Mouse (Mus musculus) heart, embryonic 13.5 days (tissue): ENCODE measurements around the gene Sema4f. TPM values are rescaled to one million over a fixed set of nuclear protein-coding genes. Genes with fewer than 3 reads are reported as not detected.

Experiments
- ATAC-seq: fragments of 200-750 bp; cut with Nextera tagmentation; 2 replicates; pipeline ENCODE4 v1.8.0; 2017; ENCODE audit warnings: moderate TSS enrichment; ENCODE audit not compliant: insufficient number of reproducible peaks, low FRiP score, low TSS enrichment; ENCODE audit errors: extremely low read depth
- H3K27ac ChIP-seq: fragments of 300-500 bp; sonication (generic); replicated peaks from 2 replicates; pipeline ENCODE4 v1.5.1; 2015; ENCODE audit warnings: moderate library complexity, mild to moderate bottlenecking, inconsistent platforms
- H3K27me3 ChIP-seq: fragments of 300-500 bp; sonication (generic); replicated peaks from 2 replicates; pipeline ENCODE4 v1.6.1; 2015; ENCODE audit warnings: mild to moderate bottlenecking, inconsistent platforms
- H3K36me3 ChIP-seq: fragments of 300-500 bp; sonication (generic); 2 replicates; pipeline ENCODE4 v1.6.1; 2015; ENCODE audit warnings: mild to moderate bottlenecking, inconsistent platforms
- H3K4me1 ChIP-seq: fragments of 300-500 bp; sonication (generic); 2 replicates; pipeline ENCODE4 v1.6.1; 2015; ENCODE audit warnings: inconsistent platforms
- H3K4me2 ChIP-seq: fragments of 300-500 bp; sonication (generic); 2 replicates; pipeline ENCODE4 v1.6.1; 2015; ENCODE audit warnings: inconsistent platforms, mild to moderate bottlenecking, moderate library complexity
- H3K4me3 ChIP-seq: fragments of 300-500 bp; sonication (generic); 2 replicates; pipeline ENCODE4 v1.5.1; 2015; ENCODE audit warnings: moderate library complexity, mild to moderate bottlenecking, inconsistent platforms
- H3K9ac ChIP-seq: fragments of 300-500 bp; sonication (generic); 2 replicates; pipeline ENCODE4 v1.6.1; 2015; ENCODE audit warnings: inconsistent platforms, mild to moderate bottlenecking, moderate library complexity
- H3K9me3 ChIP-seq: fragments of 300-500 bp; sonication (generic); 2 replicates; pipeline ENCODE4 v1.6.1; 2016; ENCODE audit warnings: inconsistent platforms
- WGBS: fragments of 180-500 bp; shearing (Covaris S2); methylation state at CpG from one replicate; pipeline ENCODE4 v1.1.7; 2015; ENCODE audit warnings: mixed read lengths; 5-methylcytosine and 5-hydroxymethylcytosine counted together
- polyA plus RNA-seq: library from polyadenylated mRNA; unstranded; fragments of >200 nt; fragmentation: Nextera tagmentation; extraction: Ambion mirVana; gene quantifications from 2 replicates; pipeline ENCODE4 v1.2.1, GENCODE M21; 2015

The Sema4f gene
- polyA plus RNA-seq, 1 experiment from 2014 or later, result 0.78 TPM

DNA sequence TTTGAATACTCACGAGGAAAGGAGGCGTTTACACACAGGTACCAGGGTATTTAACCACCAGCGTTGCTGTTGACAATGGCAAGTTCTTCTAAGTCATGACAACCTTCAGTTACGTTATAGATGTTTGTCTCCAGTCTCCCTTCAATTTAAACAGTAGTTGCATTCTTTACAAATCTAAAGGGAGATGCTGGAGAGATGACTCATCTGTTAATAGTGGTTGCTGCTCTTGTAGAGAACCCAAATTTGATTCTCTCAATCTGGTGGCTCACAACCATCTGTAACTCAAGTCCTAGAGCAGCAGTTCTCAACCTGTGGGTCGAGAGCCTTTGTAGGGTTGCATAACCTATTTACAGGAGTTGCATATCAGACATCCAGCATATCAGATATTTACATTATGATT is 71.1 kb downstream of the Sema4f start:
- WGBS, result 60% methylated on average over 5 of the region's 5 CpGs
- Histone ChIP-seq H3K27ac (no peak overlapping the region), H3K27me3 (no peaks in the 10 kb centered on the region), H3K4me2 (no peak overlapping the region), H3K4me3 (no peak overlapping the region), H3K9me3 (peaks cover 10% of the 10 kb centered on the region; the same call in 1 of the 2 replicates), H3K4me1 (peaks cover 9% of the 10 kb centered on the region), H3K36me3 (no peaks in the 10 kb centered on the region), H3K9ac (no peak overlapping the region)
- no peak for ATAC-seq

DNA sequence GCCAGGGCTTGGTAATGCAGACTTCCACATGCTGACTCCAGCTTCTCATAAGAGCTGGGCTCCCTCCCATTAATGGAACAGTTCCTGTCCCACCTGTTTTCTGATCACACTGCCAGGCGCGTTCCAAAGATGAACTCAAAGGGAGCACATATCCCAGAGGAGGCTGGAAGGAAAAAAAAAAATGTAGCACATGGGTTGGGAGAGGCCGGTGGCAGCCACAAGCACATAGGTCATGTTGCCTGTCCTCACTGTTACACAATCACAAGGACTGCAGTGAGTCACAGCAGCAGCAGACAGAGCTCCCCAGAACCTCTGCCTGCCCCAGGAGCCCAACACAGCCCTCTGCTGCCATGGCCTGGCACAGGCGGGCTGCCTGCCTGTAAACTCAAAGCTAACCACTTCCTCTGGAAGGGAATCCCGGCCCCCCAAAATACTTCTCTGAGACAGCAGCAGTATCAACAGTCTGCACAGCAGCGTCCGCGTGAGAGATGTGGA is 76.1 kb downstream of the Sema4f start:
- no peak overlapping the region for H3K4me2 ChIP-seq
- H3K27ac ChIP-seq, result no peak overlapping the region; the same call in 1 of the 2 replicates
- H3K27me3 ChIP-seq, result no peaks in the 10 kb centered on the region
- no peaks in the 10 kb centered on the region for H3K36me3 ChIP-seq
- H3K9me3 ChIP-seq, result peaks cover 8% of the 10 kb centered on the region; the same call in 1 of the 2 replicates
- H3K4me1 ChIP-seq, result peaks cover 26% of the 10 kb centered on the region
- WGBS, result 71% methylated on average over 8 of the region's 8 CpGs
- no peak for ATAC-seq
- H3K4me3 ChIP-seq, result no peak overlapping the region
- H3K9ac ChIP-seq, result no peak overlapping the region

DNA sequence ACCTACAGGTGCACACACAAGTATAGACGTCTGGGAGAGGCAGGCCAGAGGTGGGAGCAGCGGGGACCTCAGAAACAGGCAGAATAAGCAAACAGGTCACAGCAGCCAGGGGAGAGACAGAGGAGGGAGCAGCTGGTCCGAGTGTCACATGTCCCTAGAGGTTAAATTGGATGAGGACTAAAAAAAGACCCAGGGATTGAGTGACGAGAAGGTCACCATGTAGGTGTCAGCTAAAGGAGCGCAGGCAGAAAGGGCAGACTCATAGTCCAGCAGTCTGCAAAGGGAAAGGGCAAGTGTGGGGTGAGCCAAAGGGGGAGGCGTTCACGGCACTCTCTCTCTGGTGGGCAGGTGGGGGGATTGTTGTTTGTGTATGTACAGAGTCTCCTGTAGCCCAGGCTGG is 77.1 kb downstream of the Sema4f start:
- WGBS, result 31% methylated on average over 7 of the region's 7 CpGs
- peak overlapping the region; percentile 40; the same call in 1 of the 2 replicates for H3K9ac ChIP-seq
- H3K4me1 ChIP-seq, result peaks cover 26% of the 10 kb centered on the region
- H3K4me3 ChIP-seq, result no peak overlapping the region
- no peak overlapping the region for H3K4me2 ChIP-seq
- H3K27ac ChIP-seq, result peak overlapping the region; percentile 15; the same call in 1 of the 2 replicates
- peaks cover 8% of the 10 kb centered on the region; the same call in 1 of the 2 replicates for H3K9me3 ChIP-seq
- no peaks in the 10 kb centered on the region for H3K36me3 ChIP-seq
- ATAC-seq, result no peak
- H3K27me3 ChIP-seq, result no peaks in the 10 kb centered on the region

- H3K27ac ChIP-seq, result 0 out of 2 replicates have a peak overlapping the region, but pooled peaks have one; percentile 15
- WGBS, result 22% methylated on average over 3 of the region's 3 CpGs
- H3K4me1 ChIP-seq, result peaks cover 26% of the 10 kb centered on the region
- no peak overlapping the region for H3K4me3 ChIP-seq
- H3K27me3 ChIP-seq, result no peaks in the 10 kb centered on the region
- ATAC-seq, result no peak
- H3K9ac ChIP-seq, result no peak overlapping the region
- no peak overlapping the region for H3K4me2 ChIP-seq
- no peaks in the 10 kb centered on the region for H3K36me3 ChIP-seq
- peaks cover 8% of the 10 kb centered on the region; the same call in 1 of the 2 replicates for H3K9me3 ChIP-seq
Observed at GRCm38 (mm10) chr6:82862042-82862441, 77.5 kb downstream of the Sema4f start.

Other genes with a start within 250 kb of the Sema4f start
- gene Pole4, start 234.4 kb downstream of the Sema4f start, polyA plus RNA-seq, result 82.5 and 97.5 TPM in 2 replicates
- 28.9 and 36.2 TPM in 2 replicates for gene Hk2, start 165.3 kb downstream of the Sema4f start, polyA plus RNA-seq
- gene M1ap, start 7.1 kb upstream of the Sema4f start, polyA plus RNA-seq, result 1.5 and 1.7 TPM in 2 replicates
- gene Dok1, start 93.7 kb upstream of the Sema4f start, polyA plus RNA-seq, result 7.6 and 9.3 TPM in 2 replicates
- 6.9 and 7.1 TPM in 2 replicates for gene Loxl3, start 94.4 kb upstream of the Sema4f start, polyA plus RNA-seq
- gene Aup1, start 114.8 kb upstream of the Sema4f start, polyA plus RNA-seq, result 120 and 123 TPM in 2 replicates
- 80.2 and 94.2 TPM in 2 replicates for gene Htra2, start 115.5 kb upstream of the Sema4f start, polyA plus RNA-seq
- gene Dqx1, start 118.1 kb upstream of the Sema4f start, polyA plus RNA-seq, result 0.41 and 0.62 TPM in 2 replicates
- 0.23 and 1.0 TPM in 2 replicates for gene Tlx2, start 130.5 kb upstream of the Sema4f start, polyA plus RNA-seq
- gene Pcgf1, start 138.1 kb upstream of the Sema4f start, polyA plus RNA-seq, result 14.8 and 19.5 TPM in 2 replicates
- gene Lbx2, start 146.6 kb upstream of the Sema4f start, polyA plus RNA-seq, result 0.20 TPM in 1 of 2 replicates, not detected in the other
- 1.5 and 1.7 TPM in 2 replicates for gene Ccdc142, start 161.8 kb upstream of the Sema4f start, polyA plus RNA-seq
- 1.6 TPM in 2 replicates for gene Gm42688, start 161.8 kb upstream of the Sema4f start, polyA plus RNA-seq
- gene Mrpl53, start 169.3 kb upstream of the Sema4f start, polyA plus RNA-seq, result 134 and 176 TPM in 2 replicates
- 18.5 and 22.0 TPM in 2 replicates for gene Mogs, start 175.7 kb upstream of the Sema4f start, polyA plus RNA-seq
- gene Wbp1, start 181.8 kb upstream of the Sema4f start, polyA plus RNA-seq, result 88.8 and 99.2 TPM in 2 replicates
- gene Ino80b, start 185.7 kb upstream of the Sema4f start, polyA plus RNA-seq, result 8.2 and 8.7 TPM in 2 replicates
- 19.5 and 21.6 TPM in 2 replicates for gene Rtkn, start 195.7 kb upstream of the Sema4f start, polyA plus RNA-seq
- 7.0 and 7.5 TPM in 2 replicates for gene Wdr54, start 216.6 kb upstream of the Sema4f start, polyA plus RNA-seq
- 0.55 and 0.64 TPM in 2 replicates for gene 1700003E16Rik, start 216.6 kb upstream of the Sema4f start, polyA plus RNA-seq
- 62.3 and 65.9 TPM in 2 replicates for gene Dctn1, start 226.2 kb upstream of the Sema4f start, polyA plus RNA-seq